Mouse (Mus musculus) erythroblast, embryonic 14.5 days (primary cell): ENCODE measurements at regions not wholly inside any gene's neighbourhood (a gene's known extent, or its start where the extent isn't known, plus 50 kb on each side); places are given as distances from the start of the nearest gene placed in this dataset.

Source experiments
- GATA1 ChIP-seq: IDR thresholded peaks from 2 replicates; pipeline ENCODE4 v1.6.1; 2012; ENCODE audit warnings: low read length, inconsistent platforms, mixed read lengths
- TAL1 ChIP-seq: IDR thresholded peaks from 3 replicates; pipeline ENCODE4 v1.6.1; 2012; ENCODE audit warnings: low read length, inconsistent platforms, mixed read lengths

GRCm38 (mm10) chr1:185670029-185670741, 215.5 kb downstream of the Slc30a10 start:
- no peak for TF ChIP-seq TAL1
- TF ChIP-seq GATA1: no peak
